Mouse (Mus musculus) CH12.LX (cell line): Measurements from ENCODE around the gene Hes2.

Source experiments
- GABPA ChIP-seq: IDR thresholded peaks from 2 replicates; pipeline ENCODE4 v1.6.1; 2012; ENCODE audit warnings: low read depth, low read length, improper control_type of control experiment, inconsistent platforms; ENCODE audit not compliant: insufficient replicate concordance
- SMC3 ChIP-seq: IDR thresholded peaks from 2 replicates; pipeline ENCODE4 v1.6.1; 2011; ENCODE audit warnings: low read depth, low read length, improper control_type of control experiment

GRCm38 (mm10) chr4:152162748-152163147 is 4.1 kb downstream of the Hes2 start:
- TF ChIP-seq SMC3, result no peak
- TF ChIP-seq GABPA, result no peak
